Mouse (Mus musculus) cortical plate, adult 2 months (tissue): ENCODE results near the gene Erlin1. TPM values are rescaled to one million over a fixed set of nuclear protein-coding genes. Genes with fewer than 3 reads are reported as not detected.

Experiments used
- H3K27ac ChIP-seq: fragments of 200-500 bp; 2 replicates; pipeline ENCODE4 v1.5.1; 2012; ENCODE audit warnings: low read length, control low read depth, inconsistent platforms; ENCODE audit not compliant: insufficient read depth
- H3K4me1 ChIP-seq: fragments of 200-500 bp; 2 replicates; pipeline ENCODE4 v1.6.1; 2011; ENCODE audit warnings: low read length; ENCODE audit not compliant: control insufficient read depth, insufficient read depth
- H3K4me3 ChIP-seq: fragments of 200-500 bp; 2 replicates; pipeline ENCODE4 v1.5.1; 2011; ENCODE audit warnings: mild to moderate bottlenecking, low read length, control low read depth; ENCODE audit not compliant: insufficient read depth
- CTCF ChIP-seq: fragments of 200-500 bp; IDR thresholded peaks from 2 replicates; pipeline ENCODE4 v1.5.1; 2011; ENCODE audit warnings: mild to moderate bottlenecking, control low read depth, low read length; ENCODE audit not compliant: insufficient read depth; ENCODE audit errors: extremely low read depth
- POLR2A ChIP-seq: fragments of 200-500 bp; IDR thresholded peaks from 2 replicates; pipeline ENCODE4 v1.6.1; 2011; ENCODE audit warnings: mild to moderate bottlenecking, low read length, control low read depth; ENCODE audit not compliant: insufficient read depth; ENCODE audit errors: extremely low read depth
- polyA plus RNA-seq: library from polyadenylated mRNA; depleted of rRNA; stranded (reverse); fragments of >200 nt; gene quantifications from 2 replicates; pipeline ENCODE4 v1.2.3, GENCODE M21; 2012

The Erlin1 gene
- polyA plus RNA-seq, 1 experiment = 17.2 TPM

GRCm38 (mm10) chr19:44030024-44030423 lies 39.6 kb downstream of the Erlin1 start:
- no peak overlapping the region for H3K4me3 ChIP-seq
- H3K27ac ChIP-seq = no peak overlapping the region
- no peaks in the 10 kb centered on the region; the same call in 1 of the 2 replicates for H3K4me1 ChIP-seq
- no peak for TF ChIP-seq POLR2A
- TF ChIP-seq CTCF = no peak

- Histone ChIP-seq H3K27ac (no peak within 1 kb of the TSS), H3K4me1 (no peaks in the 10 kb centered on the region; the same call in 1 of the 2 replicates), H3K4me3 (no peak within 1 kb of the TSS)
- TF ChIP-seq CTCF = no peak
- TF ChIP-seq POLR2A = no peak
These were observed 40.6 kb downstream of the Erlin1 start, which contains the start of gene Cyp2c23 for GRCm38 (mm10) chr19:44028972-44029371. Gene Cyp2c23, minus strand, starts transcription at chr19:44029208.

- no peak for TF ChIP-seq POLR2A
- TF ChIP-seq CTCF = no peak
- H3K27ac ChIP-seq = no peak overlapping the region
- no peaks in the 10 kb centered on the region; the same call in 1 of the 2 replicates for H3K4me1 ChIP-seq
- H3K4me3 ChIP-seq = no peak overlapping the region
These were observed 42.5 kb downstream of the Erlin1 start for GRCm38 (mm10) chr19:44026956-44027530.

- Histone ChIP-seq H3K4me1 (no peaks in the 10 kb centered on the region; the same call in 1 of the 2 replicates), H3K27ac (no peak overlapping the region), H3K4me3 (no peak overlapping the region)
- no peak for TF ChIP-seq CTCF
These were observed 44.5 kb downstream of the Erlin1 start for GRCm38 (mm10) chr19:44024921-44025585.

- H3K4me3 ChIP-seq = no peak overlapping the region
- H3K27ac ChIP-seq = no peak overlapping the region
- H3K4me1 ChIP-seq = no peaks in the 10 kb centered on the region; the same call in 1 of the 2 replicates
- TF ChIP-seq POLR2A (no peak), CTCF (no peak)
These were observed 46.5 kb downstream of the Erlin1 start for GRCm38 (mm10) chr19:44023066-44023465.

- Histone ChIP-seq H3K27ac (no peak overlapping the region), H3K4me1 (no peaks in the 10 kb centered on the region; the same call in 1 of the 2 replicates), H3K4me3 (no peak overlapping the region)
- TF ChIP-seq CTCF (no peak), POLR2A (no peak)
These were observed 48.1 kb downstream of the Erlin1 start for GRCm38 (mm10) chr19:44021502-44021901.

- Histone ChIP-seq H3K4me3 (no peak overlapping the region), H3K27ac (no peak overlapping the region), H3K4me1 (no peaks in the 10 kb centered on the region)
- TF ChIP-seq CTCF (no peak), POLR2A (no peak)
These were observed 49.8 kb downstream of the Erlin1 start for GRCm38 (mm10) chr19:44019739-44020138.

- H3K27ac ChIP-seq = no peak overlapping the region
- TF ChIP-seq CTCF = no peak
- no peak for TF ChIP-seq POLR2A
These were observed 55.7 kb downstream of the Erlin1 start for GRCm38 (mm10) chr19:44013862-44014261.

GRCm38 (mm10) chr19:44008784-44009183 lies 60.8 kb downstream of the Erlin1 start:
- Histone ChIP-seq H3K4me3 (no peak overlapping the region), H3K27ac (no peak overlapping the region), H3K4me1 (no peaks in the 10 kb centered on the region; the same call in 1 of the 2 replicates)
- TF ChIP-seq CTCF (no peak), POLR2A (no peak)

More at GRCm38 (mm10) chr19:44013862-44014261, 55.7 kb downstream of the Erlin1 start:
- Histone ChIP-seq H3K4me1 (no peaks in the 10 kb centered on the region), H3K4me3 (no peak overlapping the region)

- H3K4me1 ChIP-seq = no peaks in the 10 kb centered on the region; the same call in 1 of the 2 replicates
- no peak overlapping the region for H3K4me3 ChIP-seq
- H3K27ac ChIP-seq = no peak overlapping the region
- TF ChIP-seq POLR2A = 0 out of 2 replicates have a peak, but pooled peaks have one; percentile 13
- no peak for TF ChIP-seq CTCF
These were observed 62.4 kb downstream of the Erlin1 start for GRCm38 (mm10) chr19:44007186-44007585.
